Mouse (Mus musculus) megakaryocyte, adult 5-6 weeks (primary cell): ENCODE data around the gene Hkdc1. TPM values are rescaled to one million over a fixed set of nuclear protein-coding genes. Genes with fewer than 3 reads are reported as not detected.

Experiments used
- ATAC-seq: 2 replicates; pipeline ENCODE4 v1.8.0; 2016; ENCODE audit warnings: mild to moderate bottlenecking, inconsistent platforms; ENCODE audit not compliant: poor library complexity, severe bottlenecking
- total RNA-seq, 2 experiments: library from RNA; stranded (forward) in 1 of 2; stranded (reverse) in 1 of 2; fragments of 153-499, 151-499 nt in 1 of 2; fragments of 221-1000, 200-1000 nt in 1 of 2; gene quantifications; 2 replicates each; pipeline versions ENCODE4 v1.2.3 to v1.2.4; 2015 to 2017

Gene Hkdc1
- total RNA-seq, 2 experiments from 2014 or later, result not detected

DNA sequence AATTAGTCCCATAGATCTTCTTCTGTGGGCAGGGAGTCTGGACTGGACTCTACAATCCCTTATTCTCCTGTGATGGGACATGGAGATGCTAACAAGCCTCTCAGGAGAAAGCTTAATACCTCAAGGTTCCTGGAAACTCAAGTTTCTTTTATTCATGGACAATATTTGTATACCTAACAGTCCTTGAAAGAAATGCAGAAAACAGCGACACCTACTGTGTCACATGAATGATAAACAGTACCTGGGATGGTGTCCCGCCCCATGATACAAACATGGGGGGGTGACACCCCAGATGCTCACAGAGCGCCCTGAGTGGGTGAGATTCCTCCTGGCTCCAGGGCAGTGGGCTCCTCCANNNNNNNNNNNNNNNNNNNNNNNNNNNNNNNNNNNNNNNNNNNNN, 39.3 kb downstream of the Hkdc1 start:
- no peak for ATAC-seq

DNA sequence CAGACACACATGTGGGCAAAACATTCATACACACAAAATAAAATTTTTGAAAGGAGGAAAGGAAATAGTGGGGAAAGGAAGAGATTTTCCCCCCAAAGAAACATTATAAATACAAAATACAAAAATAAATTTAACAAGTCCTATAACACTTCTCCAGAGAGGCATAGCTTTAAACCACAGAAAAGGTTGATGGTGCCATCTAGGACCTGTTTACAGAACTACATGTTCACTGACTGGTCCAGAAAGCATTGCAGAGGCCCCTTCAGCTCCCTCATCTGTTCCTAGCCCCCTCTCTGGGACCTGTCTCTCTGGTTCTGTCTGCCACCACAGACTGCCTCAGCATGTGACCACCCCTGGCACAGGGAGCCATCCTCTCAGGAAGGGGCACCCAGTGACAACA, 41.4 kb downstream of the Hkdc1 start:
- no peak for ATAC-seq

DNA sequence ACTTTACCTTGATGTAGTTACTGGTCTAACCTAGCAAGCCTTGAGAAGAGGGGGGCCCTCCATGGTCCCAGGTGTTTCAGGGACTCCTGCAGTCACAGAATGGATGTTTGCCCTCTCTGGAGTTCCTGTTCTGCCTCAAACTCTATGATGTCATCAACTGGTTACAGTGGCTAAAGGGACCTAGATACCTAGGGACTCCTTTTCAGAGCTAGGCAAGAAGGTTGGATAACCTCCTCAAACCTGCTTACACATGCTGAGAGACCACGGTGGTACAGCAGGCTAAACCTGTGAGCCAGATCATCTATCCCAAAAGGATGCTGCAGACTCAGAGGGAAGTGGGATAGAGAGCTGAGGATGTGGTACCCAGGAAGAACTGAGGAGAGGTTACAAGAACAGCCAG, 42.5 kb downstream of the Hkdc1 start, which contains the start of gene Hk1:
TSS of gene Hk1 (minus strand) at position 101 of the 400 bp plus-strand sequence.
- ATAC-seq, result no peak

DNA sequence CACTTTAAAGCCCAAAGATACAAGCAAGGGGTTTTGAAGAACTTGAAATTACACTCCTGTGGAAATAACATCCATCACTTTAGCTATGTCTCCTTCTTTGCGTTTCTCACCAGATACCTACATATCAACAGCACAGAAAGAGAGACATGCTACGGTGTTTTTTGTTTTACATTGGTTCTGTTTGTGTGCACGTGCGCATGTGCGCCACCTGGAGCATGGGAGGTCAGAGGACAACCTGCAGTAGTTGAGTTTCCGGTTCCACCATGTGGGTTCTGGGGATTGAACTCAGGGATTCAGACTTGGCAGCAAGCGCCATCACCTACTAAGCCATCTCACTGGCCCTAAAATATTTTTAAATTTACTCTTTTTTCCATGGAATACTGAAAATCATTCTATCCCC, 63.5 kb downstream of the Hkdc1 start:
- no peak for ATAC-seq

DNA sequence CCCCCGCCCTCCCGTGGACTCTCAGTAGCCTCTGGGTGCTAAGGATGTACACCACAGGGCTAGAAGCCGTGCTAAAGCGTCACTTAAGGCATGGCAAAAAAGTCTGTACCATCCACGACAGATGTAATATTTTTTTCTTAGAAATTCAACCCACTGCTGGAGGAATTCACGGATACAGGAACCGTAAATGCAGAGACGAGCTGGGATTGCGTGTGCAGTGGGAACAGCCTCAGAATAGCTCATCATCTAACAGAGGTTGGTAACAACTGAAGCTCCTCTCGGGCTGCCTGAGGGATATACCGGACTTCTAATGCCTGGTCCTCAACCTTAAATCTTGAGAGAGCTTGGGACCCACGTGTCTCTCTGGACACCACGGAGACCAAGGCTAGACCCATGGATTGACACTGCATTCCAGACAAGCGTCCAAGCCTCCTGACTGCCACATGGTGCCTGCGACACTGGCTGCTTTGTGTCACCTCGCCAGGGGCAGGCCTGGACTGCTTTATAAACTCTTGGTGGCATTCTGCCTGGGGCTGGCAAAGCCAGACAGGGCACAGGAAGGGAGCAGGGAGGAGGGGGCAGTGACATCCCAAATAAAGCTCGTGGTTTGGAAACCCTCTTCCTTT, 66.1 kb downstream of the Hkdc1 start:
- no peak for ATAC-seq

DNA sequence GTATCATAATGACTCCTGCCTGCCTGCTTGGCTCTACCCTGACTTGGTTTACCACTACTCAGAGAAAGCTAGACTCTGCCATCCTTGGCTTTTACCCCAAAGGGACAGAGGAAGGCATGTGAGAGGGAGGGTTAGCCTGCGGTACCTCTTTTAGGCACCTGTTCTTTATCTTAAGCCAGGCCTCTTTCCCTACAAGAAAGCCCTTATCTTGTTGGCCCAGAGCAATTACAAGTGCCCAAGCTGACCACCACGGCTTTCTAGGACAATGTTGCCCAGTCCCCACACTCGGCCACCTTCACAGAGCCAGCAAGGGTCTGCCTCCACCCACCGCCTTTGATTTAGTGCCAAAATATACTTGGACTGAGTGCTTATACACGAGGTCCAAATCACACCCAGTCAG, 77.1 kb downstream of the Hkdc1 start:
- no peak for ATAC-seq

DNA sequence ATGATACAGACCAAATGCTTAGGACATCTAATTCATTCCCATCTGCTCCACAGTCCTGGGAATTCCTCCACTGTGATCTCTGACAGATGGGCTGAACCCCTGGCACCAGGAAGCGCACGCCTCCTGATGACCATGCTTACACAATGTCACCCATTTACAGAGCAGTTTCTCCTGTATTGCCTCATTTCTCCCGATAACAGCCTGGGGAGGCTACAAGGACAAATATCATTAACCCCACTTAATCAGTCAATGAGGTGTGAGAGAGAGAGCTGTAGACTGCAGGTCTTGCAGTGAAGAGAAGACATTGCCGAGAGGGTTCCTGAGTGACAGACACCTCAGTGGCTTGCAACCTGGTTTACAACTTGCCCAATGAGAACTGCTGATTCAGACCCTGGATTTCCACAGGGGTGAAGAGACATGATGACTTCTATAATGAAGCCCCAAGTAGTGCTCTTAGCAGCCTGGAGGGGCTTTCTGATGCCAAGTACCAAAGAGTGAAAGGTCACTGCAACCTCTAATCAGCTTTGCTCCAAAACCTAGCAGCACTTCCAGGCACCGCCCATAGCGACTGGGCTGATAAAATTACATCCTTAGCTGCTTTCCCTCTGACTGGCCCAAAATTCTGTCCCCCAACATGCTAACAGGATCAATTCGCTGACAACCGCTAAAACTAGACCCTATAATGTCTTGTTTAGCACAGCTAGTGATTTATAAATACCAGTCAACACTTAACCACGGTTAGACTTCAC, 78.1 kb downstream of the Hkdc1 start:
- no peak for ATAC-seq

DNA sequence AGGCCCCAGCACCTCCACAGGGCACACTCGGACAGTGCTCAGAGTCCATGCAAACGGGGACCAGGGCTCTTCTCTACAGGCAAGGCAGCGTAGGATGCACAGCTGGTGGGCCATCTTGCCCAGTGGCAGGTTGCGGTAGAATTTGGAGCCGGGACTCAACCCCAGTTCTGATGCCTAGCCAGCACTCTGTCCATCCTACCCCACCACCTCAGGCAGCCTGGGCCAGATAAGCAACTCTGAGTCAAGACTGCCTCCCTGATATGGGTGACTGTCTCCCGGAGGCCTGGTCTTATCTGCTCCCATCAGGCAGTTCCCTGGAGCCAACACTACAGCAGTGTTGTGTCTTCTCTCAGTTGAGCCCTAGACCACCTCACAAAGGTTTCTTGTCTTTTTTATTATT, 79.8 kb downstream of the Hkdc1 start:
- no peak for ATAC-seq

DNA sequence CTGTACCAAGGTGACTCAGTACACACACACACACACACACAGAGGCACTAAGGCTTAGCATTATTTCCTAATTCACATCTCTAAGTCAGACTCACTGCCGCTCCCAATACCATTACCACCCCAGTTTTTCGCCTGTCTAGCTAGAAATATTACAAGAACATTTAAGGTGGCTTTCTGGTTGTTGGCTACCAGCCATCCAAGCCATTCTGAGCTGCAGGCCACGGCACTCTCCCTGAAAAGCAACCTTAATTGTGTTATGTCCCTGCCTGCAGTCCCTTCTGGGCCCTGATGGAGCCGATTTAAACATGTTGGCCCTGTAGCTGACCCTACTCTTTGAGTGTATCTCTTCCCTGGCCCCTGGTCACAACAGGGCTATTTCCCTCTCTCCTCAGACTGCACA, 80.3 kb downstream of the Hkdc1 start:
- ATAC-seq, result no peak

DNA sequence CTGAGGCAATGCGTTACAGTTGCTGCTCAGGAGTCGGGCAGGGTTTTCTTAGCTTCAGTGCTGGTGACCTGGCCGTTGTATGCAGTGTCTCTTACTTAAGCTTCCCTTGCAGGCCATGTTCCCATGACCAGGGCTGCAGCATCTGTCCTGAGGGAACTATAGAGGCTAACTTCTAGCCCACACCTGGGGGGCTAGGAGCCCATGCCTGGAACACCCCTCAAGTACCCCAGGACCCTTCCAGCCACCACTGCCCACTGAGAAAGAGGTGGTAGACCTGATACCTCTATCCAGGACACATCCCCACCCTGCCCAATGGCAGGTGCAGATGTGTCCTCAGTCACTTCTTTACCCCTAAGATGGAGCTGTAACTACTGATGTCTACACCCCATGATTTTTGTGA, 81.3 kb downstream of the Hkdc1 start:
- ATAC-seq, result no peak

DNA sequence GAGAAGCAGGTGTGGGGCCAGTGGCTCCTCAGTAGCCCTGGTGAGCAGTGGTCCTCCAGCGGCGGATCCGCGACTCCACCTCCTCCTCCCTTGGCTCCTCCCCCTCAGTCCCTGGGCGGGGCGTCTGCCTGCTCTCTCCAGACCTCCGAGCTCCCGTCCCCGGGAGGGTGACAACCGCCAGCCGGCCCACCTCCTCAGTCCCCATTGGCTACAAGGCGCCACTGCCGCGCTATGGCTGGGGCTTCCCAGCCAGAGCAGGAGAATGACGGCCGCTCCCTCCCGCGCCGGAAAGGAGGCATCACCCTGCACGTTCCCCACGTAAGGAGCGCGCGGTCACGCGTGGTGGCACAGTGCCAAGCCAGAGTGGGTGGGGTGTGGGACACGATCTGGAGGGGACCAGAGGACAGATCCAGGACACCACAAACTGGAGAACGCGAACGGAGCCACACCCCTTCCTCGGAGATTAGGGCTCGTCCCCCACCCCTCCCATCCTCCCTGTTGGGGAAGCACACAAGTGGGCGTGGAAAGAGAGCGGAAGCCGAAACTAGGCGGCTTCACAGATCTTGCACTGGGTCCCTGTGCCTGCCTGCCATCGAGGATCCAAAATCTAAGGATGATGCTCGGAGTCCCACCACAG, 82.1 kb downstream of the Hkdc1 start:
- ATAC-seq, result peak; percentile 83

DNA sequence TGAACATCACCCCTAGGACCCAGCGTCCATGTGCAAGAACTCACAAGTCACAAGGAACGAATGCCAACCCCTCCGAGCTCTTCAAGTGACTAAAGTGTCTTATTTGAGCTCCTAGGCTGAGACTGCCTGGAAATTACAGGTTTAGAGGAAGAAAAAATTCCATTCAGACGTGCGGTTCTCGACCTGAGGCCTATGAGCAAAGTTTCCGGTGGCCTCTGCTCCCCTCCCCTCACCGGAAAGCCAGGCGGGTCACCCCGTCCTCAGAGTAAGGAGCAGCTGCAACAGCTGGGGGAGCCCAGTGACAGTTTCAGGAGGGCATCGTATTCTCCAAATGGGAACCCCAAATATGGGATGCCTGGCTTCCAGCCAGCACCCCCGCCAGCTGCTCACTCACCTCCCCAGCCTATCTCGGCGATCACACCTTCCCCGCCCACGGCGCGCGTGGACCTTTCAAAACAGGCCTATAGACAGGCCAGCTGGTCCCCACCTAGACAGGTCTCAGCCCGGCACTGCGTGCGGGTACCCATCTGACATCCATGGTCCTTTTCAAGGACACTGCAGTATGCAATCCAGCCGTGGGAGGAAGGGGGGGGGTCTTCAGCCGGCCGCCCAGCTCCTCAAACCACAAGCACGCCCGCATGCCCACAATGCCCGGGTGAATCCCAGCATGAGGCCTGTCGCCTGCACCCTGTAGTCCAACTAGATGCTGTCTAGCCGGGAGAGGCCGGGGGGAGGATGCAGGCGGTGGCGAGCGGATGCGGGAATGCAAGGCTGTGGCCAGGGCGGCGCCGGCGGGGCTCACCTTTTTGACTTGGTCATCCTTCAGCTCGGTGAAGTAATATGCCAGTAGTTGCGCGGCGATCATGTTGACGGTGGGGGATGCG, 82.8 kb downstream of the Hkdc1 start:
- peak; percentile 19 for ATAC-seq

DNA sequence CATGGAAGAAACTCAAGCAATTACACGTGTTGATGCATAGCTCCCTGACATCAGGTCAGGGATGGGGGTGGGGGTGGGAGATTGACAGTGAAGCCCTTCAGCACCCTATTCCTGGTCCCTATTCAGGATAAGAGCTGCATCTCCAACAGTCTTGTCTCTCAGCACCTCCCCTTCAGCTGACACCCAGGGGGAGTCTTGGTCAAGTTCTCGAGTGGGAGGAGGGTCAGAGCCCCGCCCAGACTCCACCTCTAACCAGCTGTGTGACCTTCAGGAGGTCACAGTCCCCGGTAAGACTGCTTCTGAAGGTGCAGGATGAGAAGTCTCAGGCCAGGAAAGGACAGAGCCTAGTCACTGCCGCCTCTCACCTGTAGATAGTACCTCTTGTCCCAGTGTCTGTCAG, 83.7 kb downstream of the Hkdc1 start:
- ATAC-seq, result no peak

DNA sequence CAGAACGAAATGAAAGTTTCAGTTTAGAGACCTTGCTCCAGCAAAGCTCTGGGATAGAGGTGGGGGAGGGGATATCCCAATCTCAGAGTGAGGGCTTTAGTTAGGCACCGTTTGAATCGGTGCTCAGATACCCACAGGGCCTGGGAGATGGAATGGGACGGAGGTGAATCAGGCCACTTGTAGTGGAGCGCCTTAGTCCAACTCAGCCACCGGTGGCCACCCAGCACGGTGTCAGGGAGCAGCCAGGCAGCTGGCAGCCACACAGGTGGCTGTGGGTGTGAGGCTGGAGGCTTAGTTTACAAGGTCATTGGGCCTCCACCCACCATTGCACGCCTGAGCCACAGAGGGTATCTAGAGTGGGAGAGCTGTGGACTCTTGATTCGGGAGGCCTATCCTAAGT, 84.1 kb downstream of the Hkdc1 start:
- ATAC-seq, result no peak

DNA sequence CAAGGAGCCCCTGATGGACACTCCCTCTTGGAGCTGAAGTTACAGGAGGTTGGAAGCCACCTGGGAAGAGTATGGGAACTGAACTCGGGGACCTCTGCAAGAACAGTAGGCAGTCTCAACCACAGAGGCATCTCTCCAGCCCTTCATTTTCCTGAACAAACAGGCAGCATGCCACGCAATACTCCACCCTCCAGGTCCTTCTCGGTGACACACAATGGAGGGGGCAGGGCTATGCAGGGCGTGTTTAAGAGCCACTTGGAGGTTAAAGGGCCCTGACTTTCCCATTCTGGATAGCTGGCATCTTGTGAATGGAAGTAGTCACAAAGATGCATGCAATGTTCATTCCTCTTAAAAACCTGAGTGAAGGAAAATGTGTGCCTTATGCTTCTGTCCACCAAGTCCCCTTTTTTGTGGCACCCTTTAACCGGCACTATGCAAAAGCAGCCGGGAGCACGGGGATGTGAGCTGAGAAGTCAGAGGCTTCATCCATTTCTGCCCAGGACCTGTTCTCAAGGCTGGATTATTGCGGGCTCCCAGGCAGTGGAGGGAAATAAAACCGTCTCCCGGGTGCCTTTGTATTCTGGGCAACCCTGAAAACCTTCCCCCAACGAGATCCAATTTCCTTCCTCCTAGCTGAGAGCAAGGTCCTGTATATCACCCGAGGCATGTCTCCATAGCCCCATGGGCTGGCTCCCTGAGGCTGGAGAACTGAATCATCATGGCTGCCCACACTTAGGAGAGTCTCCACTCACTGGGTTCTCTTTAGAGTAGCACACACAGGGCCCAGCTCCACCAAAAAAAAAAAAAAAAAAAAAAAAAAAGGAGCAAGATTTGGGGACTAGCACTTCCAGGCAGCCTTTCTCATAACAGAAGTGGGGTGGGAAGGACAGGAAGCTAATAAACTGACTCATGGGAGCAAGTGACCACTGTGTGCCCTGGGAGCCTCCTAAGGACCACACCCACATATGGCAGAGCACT, 85.4 kb downstream of the Hkdc1 start:
- ATAC-seq, result no peak

DNA sequence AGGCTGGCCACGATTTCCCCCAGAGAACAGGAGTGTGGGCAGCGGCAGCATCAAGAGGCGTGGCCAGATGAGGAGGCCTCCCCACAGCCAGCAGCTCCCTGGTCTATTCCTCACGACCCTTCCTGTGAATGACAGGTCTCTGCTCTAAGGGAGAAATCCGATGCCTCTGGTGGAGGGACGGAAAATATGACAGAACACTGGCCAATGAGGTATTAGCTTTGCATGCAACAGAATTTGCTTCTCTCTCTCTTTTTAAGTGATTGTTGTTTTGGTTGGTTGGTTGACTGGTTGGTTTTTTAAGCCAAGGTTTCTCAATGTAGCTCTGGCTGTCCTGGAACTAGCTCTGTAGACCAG, 86.9 kb downstream of the Hkdc1 start:
- ATAC-seq, result no peak

DNA sequence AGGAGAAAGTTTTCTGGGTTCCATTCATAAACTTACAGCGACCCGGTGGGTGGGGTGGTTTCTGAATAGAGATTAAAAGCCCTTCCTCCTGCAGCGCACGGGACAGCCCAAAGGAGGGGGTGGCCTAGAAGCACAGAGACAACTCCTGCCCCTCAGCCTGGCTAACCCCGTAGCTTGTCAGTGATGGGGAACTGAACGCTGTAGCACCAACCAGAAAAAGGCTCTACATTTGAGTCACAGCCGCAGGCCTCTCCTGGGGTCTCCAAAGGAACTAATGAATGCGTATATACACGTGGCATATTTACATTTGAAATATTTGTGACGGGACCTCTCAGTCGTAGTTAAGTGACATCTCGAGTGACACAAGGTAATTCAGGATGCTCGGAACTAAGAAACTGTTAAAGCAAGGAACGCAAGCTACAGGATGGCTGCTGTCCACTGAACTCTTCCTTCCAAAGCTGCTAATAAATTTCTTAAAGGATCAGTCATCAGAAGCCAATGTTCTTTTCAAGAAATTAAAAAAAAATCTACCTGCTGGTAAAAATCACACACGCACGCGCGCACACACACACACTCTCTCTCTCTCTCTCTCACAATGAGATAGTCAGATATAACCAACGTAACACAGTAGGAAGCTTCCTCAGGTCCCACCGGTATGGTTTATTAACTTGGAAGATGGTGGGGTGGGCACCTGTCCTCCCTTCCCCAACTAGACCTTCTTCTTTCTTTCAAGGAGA, 87.4 kb downstream of the Hkdc1 start:
- no peak for ATAC-seq

DNA sequence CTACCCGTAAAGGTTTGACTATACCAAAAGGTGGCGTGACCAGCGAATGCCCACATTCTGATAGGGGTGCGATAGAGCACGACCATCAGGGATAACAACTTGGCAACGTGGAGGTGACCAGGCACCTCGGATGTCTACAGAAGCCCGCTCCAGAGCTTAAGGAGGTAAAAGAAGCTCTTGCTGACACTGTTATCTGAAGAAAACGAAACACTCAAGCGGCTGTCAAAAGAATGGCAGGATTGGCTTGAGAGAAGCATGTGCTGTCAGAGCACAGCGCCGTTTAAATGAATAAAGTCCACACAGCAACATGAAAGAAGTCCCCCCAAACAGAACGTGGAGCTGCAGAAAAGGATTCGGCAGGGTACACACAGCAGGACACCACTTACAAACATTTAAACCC, 89.0 kb downstream of the Hkdc1 start:
- ATAC-seq, result no peak
